10 mouse cellular contexts compared by ENCODE assay signal in the genomic region with DNA sequence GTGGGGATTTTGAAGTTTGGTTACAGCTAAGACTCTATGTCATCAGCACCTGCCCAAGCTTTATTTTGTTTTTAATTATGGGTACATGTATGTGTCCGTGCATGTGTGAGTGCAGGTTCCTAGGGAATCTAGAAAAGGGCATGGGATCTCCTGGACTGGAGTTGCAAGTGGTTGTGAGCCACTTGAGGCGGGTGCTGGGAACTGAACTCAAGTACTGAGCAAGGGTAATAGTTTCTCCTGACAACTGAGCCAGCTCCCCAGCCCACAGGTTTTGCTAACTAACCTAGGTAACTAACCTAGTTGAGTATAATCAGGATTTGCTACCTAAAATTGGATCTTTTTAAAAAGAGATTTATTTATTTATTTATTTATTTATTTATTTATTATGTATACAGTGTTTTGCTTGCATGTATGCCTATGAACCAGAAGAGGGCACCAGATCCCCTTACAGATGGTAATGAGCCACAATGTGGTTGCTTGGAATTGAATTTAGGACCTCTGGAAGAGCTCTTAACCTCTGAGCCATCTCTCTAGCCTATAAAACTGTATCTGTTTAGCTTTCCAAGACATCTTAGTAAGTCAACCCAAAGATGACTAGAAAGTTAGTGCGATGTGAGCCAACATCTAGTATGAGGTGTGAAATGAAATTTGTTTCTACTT. TPM values are rescaled to one million over a fixed set of nuclear protein-coding genes. Genes with fewer than 3 reads are reported as not detected.
DNase-seq lines count a peak whose midpoint lies in the region; ATAC-seq and TF ChIP-seq lines count a peak whose summit lies in the region.
"Had no signal": no experiment of that assay in that cellular context is flagged by ENCODE, and none has a peak within 500 bp of the region (broad histone marks: within the 10 kb centered on the region; RNA-seq: fewer than 3 reads in every experiment).

No protein-coding gene starts in this region.

- H3K4me3 ChIP-seq in liver, postnatal 0 days (ENCODE audit: low read depth, low read length) = no peak overlapping the region
- no peak overlapping the region for H3K4me3 ChIP-seq in liver, embryonic 12.5 days
- H3K4me3 ChIP-seq in forebrain, embryonic 16.5 days (replicated peaks; ENCODE audit: low read length) = no peak overlapping the region
- H3K4me3 ChIP-seq: heart, embryonic 13.5 days; myocyte had no signal

- TF ChIP-seq EP300 in liver, postnatal 0 days (IDR thresholded peaks at IDR 0.05; ENCODE audit: low read depth) = no peak

- no peak overlapping the region for H3K9ac ChIP-seq in liver, postnatal 0 days (replicated peaks)
- no peak overlapping the region for H3K9ac ChIP-seq in liver, embryonic 12.5 days
- no peak overlapping the region for H3K9ac ChIP-seq in forebrain, embryonic 16.5 days (replicated peaks; ENCODE audit: low read depth, low read length)
- H3K9ac ChIP-seq: heart, embryonic 13.5 days had no signal

- no peak overlapping the region for H3K27ac ChIP-seq in liver, postnatal 0 days (ENCODE audit: low read depth)
- no peak overlapping the region for H3K27ac ChIP-seq in liver, embryonic 12.5 days
- no peak overlapping the region for H3K27ac ChIP-seq in forebrain, embryonic 16.5 days (ENCODE audit: low read length)

- 67% methylated on average over 3 of the region's 3 CpGs for WGBS in liver, postnatal 0 days (ENCODE audit: insufficient replicate concordance)
- WGBS in liver, embryonic 12.5 days (ENCODE audit: insufficient replicate concordance) = 68% methylated on average over 3 of the region's 3 CpGs
- 74% methylated on average over 3 of the region's 3 CpGs for WGBS in forebrain, embryonic 16.5 days

- no peak for ATAC-seq in liver, postnatal 0 days
- no peak for ATAC-seq in liver, embryonic 12.5 days
- peak; percentile 61; the same call in 1 of the 2 replicates for ATAC-seq in forebrain, embryonic 16.5 days
- peak; percentile 48; the same call in 1 of the 2 replicates for ATAC-seq in neutrophil, adult 5-6 weeks (ENCODE audit: extremely low read depth, insufficient number of reproducible peaks, low FRiP score, poor library complexity, severe bottlenecking)

- no peaks in the 10 kb centered on the region for H3K36me3 ChIP-seq in liver, postnatal 0 days (replicated peaks; ENCODE audit: insufficient read depth, low read length)
- H3K36me3 ChIP-seq in liver, embryonic 12.5 days = no peaks in the 10 kb centered on the region
- H3K36me3 ChIP-seq in forebrain, embryonic 16.5 days (ENCODE audit: control insufficient read depth, insufficient read depth) = no peaks in the 10 kb centered on the region
- H3K36me3 ChIP-seq: heart, embryonic 13.5 days had no signal

- peaks cover 7% of the 10 kb centered on the region; the same call in 1 of the 2 replicates for H3K27me3 ChIP-seq in liver, postnatal 0 days (ENCODE audit: insufficient read depth, low read length)
- H3K27me3 ChIP-seq in liver, embryonic 12.5 days (replicated peaks) = peaks cover 24% of the 10 kb centered on the region
- no peaks in the 10 kb centered on the region for H3K27me3 ChIP-seq in forebrain, embryonic 16.5 days (replicated peaks; ENCODE audit: control insufficient read depth, insufficient read depth, low read length)

- 0 out of 2 replicates have a peak, but pooled peaks cover 2% of the 10 kb centered on the region for H3K4me1 ChIP-seq in liver, postnatal 0 days (ENCODE audit: insufficient read depth)
- H3K4me1 ChIP-seq in liver, embryonic 12.5 days = peaks cover 24% of the 10 kb centered on the region
- H3K4me1 ChIP-seq in forebrain, embryonic 16.5 days (replicated peaks; ENCODE audit: control insufficient read depth, insufficient read depth, low read length) = no peaks in the 10 kb centered on the region

- no peaks in the 10 kb centered on the region for H3K9me3 ChIP-seq in liver, postnatal 0 days (ENCODE audit: low read length)
- no peaks in the 10 kb centered on the region for H3K9me3 ChIP-seq in liver, embryonic 12.5 days (replicated peaks)
- no peaks in the 10 kb centered on the region for H3K9me3 ChIP-seq in forebrain, embryonic 16.5 days (ENCODE audit: control insufficient read depth, low read length)
- H3K9me3 ChIP-seq: heart, embryonic 13.5 days had no signal

- DNase-seq in cerebellum, adult 18-20 months = peak; percentile 18 to 22
- DNase-seq in cerebellum, adult 11-12 months = no peak
- no peak for DNase-seq in liver, postnatal 0 days
- no peak for DNase-seq in layer of hippocampus, postnatal 10 days (ENCODE audit: low spot score in 2 of 2)
- DNase-seq in spleen, postnatal 4 days (ENCODE audit: low spot score in 2 of 2) = no peak

- H3K4me2 ChIP-seq in liver, postnatal 0 days (ENCODE audit: low read depth, low read length) = no peak overlapping the region
- H3K4me2 ChIP-seq in liver, embryonic 12.5 days = no peak overlapping the region
- no peak overlapping the region for H3K4me2 ChIP-seq in forebrain, embryonic 16.5 days (ENCODE audit: low read length)
- H3K4me2 ChIP-seq: heart, embryonic 13.5 days had no signal

- TF ChIP-seq CTCF in liver, postnatal 0 days (IDR thresholded peaks at IDR 0.05; ENCODE audit: low read depth) = peak; percentile 74

RNA-seq across cellular contexts. Expression of a gene that starts 13.4 kb away (rescaled TPM):
- 35.9 and 42.0 TPM in 2 replicates for polyA plus RNA-seq in liver, postnatal 0 days (2015; fragmentation: Nextera tagmentation; extraction: Ambion mirVana)
- 47.0 and 48.6 TPM in 2 replicates for polyA plus RNA-seq in liver, embryonic 12.5 days (2016; fragmentation: Nextera tagmentation; extraction: Ambion mirVana)
- polyA plus RNA-seq in forebrain, embryonic 16.5 days (2015; fragmentation: Nextera tagmentation; extraction: Ambion mirVana) = 62.9 and 66.5 TPM in 2 replicates
- total RNA-seq in neutrophil, adult 5-6 weeks (2017) = 49.4 and 70.2 TPM in 2 replicates
- 10 to 100 TPM; 90.9 to 91.1 TPM for total RNA-seq in layer of hippocampus, postnatal 10 days (2021)

RNA-seq across cellular contexts. Expression of a gene that starts 31.2 kb away (rescaled TPM):
- polyA plus RNA-seq in liver, postnatal 0 days (2015; fragmentation: Nextera tagmentation; extraction: Ambion mirVana) = 5.3 and 6.2 TPM in 2 replicates
- 13.3 and 13.5 TPM in 2 replicates for polyA plus RNA-seq in liver, embryonic 12.5 days (2016; fragmentation: Nextera tagmentation; extraction: Ambion mirVana)
- 13.6 and 16.0 TPM in 2 replicates for polyA plus RNA-seq in forebrain, embryonic 16.5 days (2015; fragmentation: Nextera tagmentation; extraction: Ambion mirVana)
- total RNA-seq in neutrophil, adult 5-6 weeks (2017) = 16.4 and 16.7 TPM in 2 replicates
- 10 to 100 TPM; 33.4 to 34.5 TPM for total RNA-seq in layer of hippocampus, postnatal 10 days (2021)

Comparison
In these comparisons a context has a peak if more than half of its experiments do, and no peak if none do; other contexts are left out.
1. DNase-seq: peak in cerebellum, adult 18-20 months (2 of 2); none in cerebellum, adult 11-12 months (single experiment), liver, postnatal 0 days (single experiment), layer of hippocampus, postnatal 10 days (0 of 2) and spleen, postnatal 4 days (0 of 2).
2. ATAC-seq: peak in forebrain, embryonic 16.5 days (single experiment) and neutrophil, adult 5-6 weeks (single experiment); none in liver, postnatal 0 days (single experiment) and liver, embryonic 12.5 days (single experiment).